Mouse (Mus musculus): ENCODE measurements at regions not wholly inside any gene's neighbourhood (a gene's known extent, or its start where the extent isn't known, plus 50 kb on each side); places are given as distances from the start of the nearest gene placed in this dataset.

DNA sequence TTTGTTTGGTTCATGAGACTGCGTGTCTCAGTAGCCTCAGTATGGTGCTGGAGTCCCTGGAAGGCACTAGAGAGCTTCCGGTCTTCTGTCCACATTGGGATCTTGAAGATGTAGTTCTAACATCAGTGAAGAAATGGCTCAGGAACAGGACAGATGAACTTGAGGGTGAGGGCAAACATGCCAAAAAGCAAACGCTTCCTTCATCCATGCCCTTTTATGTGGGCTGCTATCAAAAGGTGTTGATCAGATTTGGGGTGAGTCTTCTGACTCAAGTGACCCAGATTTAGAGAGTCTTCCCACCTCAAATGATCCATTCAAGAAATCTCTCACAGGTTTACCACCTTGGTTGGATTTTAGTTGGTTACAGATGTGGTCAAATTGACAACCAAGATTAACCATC is 304.1 kb upstream of the Klf3 start:
- Histone ChIP-seq H3K27me3 (replicated peaks) (peaks cover 2% of the 10 kb centered on the region), H3K4me1 (ENCODE audit: control insufficient read depth in 1 of 2, insufficient read depth in 2 of 2) (peaks cover 3 to 14% of the 10 kb centered on the region in 2 experiments; a peak in 3 of 4 replicates), H3K9me3 (replicated peaks; ENCODE audit: low read length) (no peaks in the 10 kb centered on the region), H3K79me2 (replicated peaks; ENCODE audit: control insufficient read depth, extremely low read depth, insufficient read depth, poor library complexity, severe bottlenecking) (no peaks in the 10 kb centered on the region), H3K27ac (ENCODE audit: insufficient read depth, low read depth) (no peak overlapping the region), H3K9ac (ENCODE audit: insufficient read depth, low read depth) (no peak overlapping the region), H3K4me2 (ENCODE audit: insufficient read depth, low read depth, poor library complexity, severe bottlenecking) (no peak overlapping the region), H3K36me3 (replicated peaks in 1 of 2; ENCODE audit: control insufficient read depth in 1 of 2, insufficient read depth in 1 of 2, low read length in 1 of 2) (no peaks in the 10 kb centered on the region), H3K4me3 (replicated peaks in 1 of 3; ENCODE audit: low read depth in 2 of 3, low read length in 2 of 3, poor library complexity in 1 of 3) (no peak overlapping the region)
- TF ChIP-seq JUN (IDR thresholded peaks at IDR 0.05; ENCODE audit: insufficient read depth, low read depth, low read length) (no peak), RCOR1 (conservative IDR thresholded peaks at IDR 0.05; ENCODE audit: low read depth, low read length) (no peak), CTCF (conservative IDR thresholded peaks at IDR 0.05 in 1 of 2, IDR thresholded peaks at IDR 0.05 in 1 of 2; ENCODE audit: low read depth in 2 of 2, low read length in 2 of 2) (no peak), SIN3A (IDR thresholded peaks at IDR 0.05; ENCODE audit: low read length) (no peak), GABPA (IDR thresholded peaks at IDR 0.05; ENCODE audit: insufficient replicate concordance, low read depth, low read length) (no peak), MAFK (IDR thresholded peaks at IDR 0.05; ENCODE audit: insufficient replicate concordance, low read length) (no peak), IRF4 (IDR thresholded peaks at IDR 0.05; ENCODE audit: low read depth, low read length) (no peak), CHD2 (IDR thresholded peaks at IDR 0.05; ENCODE audit: low read length) (no peak), POLR2A (IDR thresholded peaks at IDR 0.05; ENCODE audit: low read depth, low read length) (no peak), ZKSCAN1 (IDR thresholded peaks at IDR 0.05; ENCODE audit: borderline replicate concordance, low read depth, low read length) (no peak), NRF1 (IDR thresholded peaks at IDR 0.05; ENCODE audit: low read depth, low read length) (no peak), MAX (IDR thresholded peaks at IDR 0.05; ENCODE audit: low read length) (no peak), MXI1 (IDR thresholded peaks at IDR 0.05; ENCODE audit: low read depth, low read length) (no peak), SMC3 (IDR thresholded peaks at IDR 0.05; ENCODE audit: low read depth, low read length) (no peak), JUND (conservative IDR thresholded peaks at IDR 0.05; ENCODE audit: low read depth, low read length) (no peak)
- dilution Hi-C loops (cut with MboI; ENCODE audit: extremely low pct_ligation_motif_present, extremely low pct_unique_long_range_greater_than_20kb, low sequenced_read_pairs) (no loop called here), in situ Hi-C loops (cut with MboI; ENCODE audit: low pct_ligation_motif_present, low pct_unique_long_range_greater_than_20kb, low sequenced_read_pairs) (loop anchor here (10.0 kb wide), 1 partner anchor 114 kb away; no protein-coding TSS in a partner anchor)
- no peak for DNase-seq (ENCODE audit: extremely low read depth)

DNA sequence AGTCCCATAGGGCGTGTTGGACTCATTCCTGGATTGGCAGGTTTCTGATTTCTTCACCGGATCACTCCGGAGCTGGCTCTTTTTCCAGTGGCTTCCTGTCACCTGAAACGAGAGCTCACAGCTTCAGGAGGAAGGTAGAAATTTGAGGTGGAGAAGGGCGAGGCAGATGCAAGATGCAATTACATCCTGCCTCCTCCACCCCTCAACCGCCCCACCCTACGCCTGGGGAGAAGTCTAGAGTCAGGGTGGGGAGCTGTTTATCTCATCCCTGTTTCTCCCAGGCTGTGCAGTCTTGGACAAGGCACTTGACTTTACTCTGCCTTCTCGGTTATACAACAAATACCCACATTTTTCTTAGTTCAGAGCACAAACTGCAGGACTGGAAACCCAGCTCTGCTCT is 302.8 kb upstream of the Klf3 start:
- H3K27me3 ChIP-seq (replicated peaks), result peaks cover 2% of the 10 kb centered on the region
- dilution Hi-C loops (cut with MboI; ENCODE audit: extremely low pct_ligation_motif_present, extremely low pct_unique_long_range_greater_than_20kb, low sequenced_read_pairs), result no loop called here
- H3K4me3 ChIP-seq (replicated peaks in 1 of 3; ENCODE audit: low read depth in 2 of 3, low read length in 2 of 3, poor library complexity in 1 of 3), result no peak overlapping the region
- H3K9ac ChIP-seq (ENCODE audit: insufficient read depth, low read depth), result no peak overlapping the region
- no peaks in the 10 kb centered on the region for H3K36me3 ChIP-seq (replicated peaks in 1 of 2; ENCODE audit: control insufficient read depth in 1 of 2, insufficient read depth in 1 of 2, low read length in 1 of 2)
- DNase-seq (ENCODE audit: extremely low read depth), result no peak
- H3K9me3 ChIP-seq (replicated peaks; ENCODE audit: low read length), result no peaks in the 10 kb centered on the region
- in situ Hi-C loops (cut with MboI; ENCODE audit: low pct_ligation_motif_present, low pct_unique_long_range_greater_than_20kb, low sequenced_read_pairs), result loop anchor here (25.0 kb wide), 1 partner anchor 112 kb away; no protein-coding TSS in a partner anchor
- H3K79me2 ChIP-seq (replicated peaks; ENCODE audit: control insufficient read depth, extremely low read depth, insufficient read depth, poor library complexity, severe bottlenecking), result no peaks in the 10 kb centered on the region
- no peak overlapping the region for H3K27ac ChIP-seq (ENCODE audit: insufficient read depth, low read depth)
- no peak overlapping the region for H3K4me2 ChIP-seq (ENCODE audit: insufficient read depth, low read depth, poor library complexity, severe bottlenecking)
- no peak for TF ChIP-seq RAD21 (IDR thresholded peaks at IDR 0.05; ENCODE audit: low read depth, low read length)
- TF ChIP-seq NELFE (IDR thresholded peaks at IDR 0.05; ENCODE audit: low read depth, low read length), result no peak
- no peak for TF ChIP-seq USF2 (conservative IDR thresholded peaks at IDR 0.05; ENCODE audit: low read depth, low read length)
- no peak for TF ChIP-seq TCF12 (IDR thresholded peaks at IDR 0.05; ENCODE audit: low read depth, low read length)
- H3K4me1 ChIP-seq (ENCODE audit: control insufficient read depth in 1 of 2, insufficient read depth in 2 of 2), result peaks cover 3 to 21% of the 10 kb centered on the region in 2 experiments; a peak in 3 of 4 replicates

All from CH12.LX (cell line).